Mouse (Mus musculus): ENCODE data around the gene Myof.

GRCm38 (mm10) chr19:37873499-37873898 is 169.9 kb downstream of the Myof start:
- TF ChIP-seq MAX (IDR thresholded peaks at IDR 0.05; ENCODE audit: low read depth) (no peak), TCF12 (IDR thresholded peaks at IDR 0.05; ENCODE audit: insufficient read depth, poor library complexity, severe bottlenecking) (no peak), POLR2A (IDR thresholded peaks at IDR 0.05; ENCODE audit: insufficient read length, low read depth) (no peak), USF1 (IDR thresholded peaks at IDR 0.05; ENCODE audit: low read depth) (no peak), MYOD1 (IDR thresholded peaks at IDR 0.05; ENCODE audit: control insufficient read depth in 1 of 3, insufficient read length in 2 of 3, low read depth in 2 of 3) (no peak), REST (IDR thresholded peaks at IDR 0.05; ENCODE audit: insufficient read depth, insufficient read length) (no peak), MYOG (IDR thresholded peaks at IDR 0.05; ENCODE audit: control insufficient read depth in 1 of 3, insufficient read depth in 1 of 3, insufficient read length in 2 of 3, low read depth in 2 of 3) (no peak)
